Comparison of ENCODE assay signal across 10 mouse cellular contexts in the genomic region with DNA sequence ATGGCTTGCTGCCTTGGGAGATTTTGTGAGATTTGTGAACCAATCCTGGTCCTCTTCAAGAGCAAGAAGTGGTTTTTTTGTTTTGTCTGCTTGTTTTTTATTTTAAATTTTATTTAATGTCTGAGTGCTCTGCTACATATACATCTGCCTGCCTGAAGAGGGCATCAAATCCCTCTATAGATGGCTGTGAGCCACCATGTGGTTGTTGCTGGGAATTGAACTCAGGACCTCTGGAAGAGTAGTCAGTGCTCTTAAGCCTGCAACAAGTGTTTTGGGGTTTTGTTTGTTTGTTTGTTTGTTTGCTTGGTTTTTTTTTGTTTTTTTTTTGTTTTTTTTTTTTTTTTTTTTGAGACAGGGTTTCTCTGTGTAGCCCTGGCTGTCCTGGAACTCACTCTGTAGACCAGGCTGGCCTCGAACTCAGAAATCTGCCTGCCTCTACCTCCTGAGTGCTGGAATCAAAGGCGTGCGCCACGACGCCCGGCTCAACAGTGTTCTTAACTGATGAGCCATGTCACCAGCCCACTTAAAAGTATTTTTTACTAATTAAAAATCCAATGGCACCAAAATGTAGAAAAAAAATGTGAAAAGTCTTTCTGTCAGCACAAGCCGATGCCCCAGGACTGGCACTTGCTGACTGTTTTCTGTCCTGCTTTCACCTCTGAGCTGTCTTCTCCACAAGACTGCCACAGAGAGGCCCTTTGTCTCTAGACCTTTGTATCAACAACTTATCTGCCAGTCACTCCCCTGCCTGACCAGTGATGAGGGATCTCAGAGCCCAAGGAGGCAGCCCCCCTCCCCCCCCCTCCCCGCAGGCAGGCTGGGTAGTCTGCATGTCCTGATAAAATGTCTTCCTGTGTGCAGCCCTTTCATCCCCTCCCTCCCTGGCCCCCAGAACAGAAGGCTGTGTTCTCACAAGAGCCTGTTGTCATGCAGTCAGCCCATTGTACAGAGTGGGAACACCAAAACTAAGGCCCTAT. TPM values are rescaled to one million over a fixed set of nuclear protein-coding genes. Genes with fewer than 3 reads are reported as not detected.
DNase-seq lines count a peak whose midpoint lies in the region; ATAC-seq and TF ChIP-seq lines count a peak whose summit lies in the region.
"Had no signal": no experiment of that assay in that cellular context is flagged by ENCODE, and none has a peak within 500 bp of the region (broad histone marks: within the 10 kb centered on the region; RNA-seq: fewer than 3 reads in every experiment).

No protein-coding gene starts in this region.

- 21% methylated on average over 8 of the region's 8 CpGs for WGBS in liver, embryonic 14.5 days (ENCODE audit: insufficient replicate concordance)
- WGBS in stomach, embryonic 15.5 days, result 82% methylated on average over 8 of the region's 8 CpGs

- ATAC-seq in megakaryocyte, adult 5-6 weeks (ENCODE audit: poor library complexity, severe bottlenecking), result no peak
- ATAC-seq in liver, embryonic 14.5 days (ENCODE audit: insufficient read depth), result peak; percentile 87
- ATAC-seq in stomach, embryonic 15.5 days (ENCODE audit: insufficient read depth, low FRiP score, low read depth), result peak; percentile 27; the same call in 1 of the 2 replicates

- peaks cover 65% of the 10 kb centered on the region for H3K27me3 ChIP-seq in megakaryocyte, embryonic 14.5 days (replicated peaks)
- peaks cover 20% of the 10 kb centered on the region for H3K27me3 ChIP-seq in liver, embryonic 14.5 days (ENCODE audit: control insufficient read depth, insufficient read depth, low read length)
- peaks cover 27% of the 10 kb centered on the region for H3K27me3 ChIP-seq in stomach, embryonic 15.5 days (replicated peaks)

- H3K4me3 ChIP-seq in megakaryocyte, embryonic 14.5 days (replicated peaks), result peak overlapping the region; percentile 60
- H3K4me3 ChIP-seq in liver, embryonic 14.5 days (ENCODE audit: insufficient read depth in 1 of 2, low read depth in 2 of 2, low read length in 2 of 2), result no peak overlapping the region
- H3K4me3 ChIP-seq in stomach, embryonic 15.5 days (replicated peaks), result no peak overlapping the region
- H3K4me3 ChIP-seq: myocyte had no signal

- peak; percentile 22 for DNase-seq in adipocyte (ENCODE audit: low spot score)
- DNase-seq in liver, embryonic 14.5 days (ENCODE audit: low read depth in 3 of 3, low spot score in 3 of 3), result peak in 2 of 3 experiments; percentile 40 to 43
- no peak for DNase-seq in layer of hippocampus, adult 9-11 months
- DNase-seq in adrenal gland, postnatal 36 days, result no peak
- no peak for DNase-seq in left cerebral cortex, postnatal 36 days (ENCODE audit: low spot score in 2 of 2)

- H3K4me1 ChIP-seq in megakaryocyte, embryonic 14.5 days, result peaks cover 58% of the 10 kb centered on the region
- H3K4me1 ChIP-seq in liver, embryonic 14.5 days (replicated peaks; ENCODE audit: control insufficient read depth in 2 of 2, insufficient read depth in 2 of 2, low read length in 1 of 2), result peaks cover 8 to 19% of the 10 kb centered on the region in 2 experiments; a peak in 3 of 4 replicates
- H3K4me1 ChIP-seq in stomach, embryonic 15.5 days, result peaks cover 9% of the 10 kb centered on the region; the same call in 1 of the 2 replicates

- H3K9me3 ChIP-seq in megakaryocyte, embryonic 14.5 days, result no peaks in the 10 kb centered on the region
- H3K9me3 ChIP-seq in liver, embryonic 14.5 days (ENCODE audit: control insufficient read depth, low read length), result no peaks in the 10 kb centered on the region
- H3K9me3 ChIP-seq in stomach, embryonic 15.5 days, result no peaks in the 10 kb centered on the region

- H3K27ac ChIP-seq in liver, embryonic 14.5 days, result no peak overlapping the region
- H3K27ac ChIP-seq in stomach, embryonic 15.5 days, result no peak overlapping the region

- peaks cover 19% of the 10 kb centered on the region for H3K36me3 ChIP-seq in megakaryocyte, embryonic 14.5 days (replicated peaks; ENCODE audit: low read length)
- H3K36me3 ChIP-seq in liver, embryonic 14.5 days (replicated peaks; ENCODE audit: control insufficient read depth, insufficient read depth, low read depth), result no peaks in the 10 kb centered on the region
- no peaks in the 10 kb centered on the region for H3K36me3 ChIP-seq in stomach, embryonic 15.5 days

- peak; percentile 53 for TF ChIP-seq EP300 in liver, embryonic 14.5 days (IDR thresholded peaks at IDR 0.05; ENCODE audit: low read depth)

- peak; percentile 60 for TF ChIP-seq CTCF in liver, embryonic 14.5 days (IDR thresholded peaks at IDR 0.05; ENCODE audit: low read depth)

- intact Hi-C loops in left cerebral cortex, postnatal 36 days (cut with DNase I), result no loop called here

- H3K4me2 ChIP-seq in liver, embryonic 14.5 days (ENCODE audit: low read depth), result peak overlapping the region; percentile 11; the same call in 1 of the 2 replicates
- no peak overlapping the region for H3K4me2 ChIP-seq in stomach, embryonic 15.5 days

- H3K9ac ChIP-seq in liver, embryonic 14.5 days (replicated peaks), result no peak overlapping the region
- no peak overlapping the region for H3K9ac ChIP-seq in stomach, embryonic 15.5 days

RNA-seq across cellular contexts. Expression of a gene that starts 5.0 kb away (rescaled TPM):
- polyA plus RNA-seq in megakaryocyte, embryonic 14.5 days (2012; ENCODE audit: insufficient read depth, low replicate concordance), result 123 and 178 TPM in 2 replicates
- total RNA-seq in megakaryocyte, adult 5-6 weeks (2015), result 0.89 and 1.0 TPM in 2 replicates
- total RNA-seq in megakaryocyte, adult 5-6 weeks (2017), result 0.37 and 1.2 TPM in 2 replicates
- 0.70 and 3.8 TPM in 2 replicates for polyA plus RNA-seq in liver, embryonic 14.5 days (2012; rRNA removed)
- polyA plus RNA-seq in liver, embryonic 14.5 days (2014; fragmentation: Nextera tagmentation; extraction: Ambion mirVana), result 0.29 and 0.42 TPM in 2 replicates
- 55.7 and 57.1 TPM in 2 replicates for polyA plus RNA-seq in stomach, embryonic 15.5 days (2015; fragmentation: Nextera tagmentation; extraction: Ambion mirVana)
- total RNA-seq in adrenal gland, postnatal 36 days (2021), result 1 to 10 TPM; 4.5 to 4.7 TPM
- 100 to 1,000 TPM; 399 to 458 TPM for total RNA-seq in left cerebral cortex, postnatal 36 days (2021)
- total RNA-seq: gastrocnemius, adult 18-20 months had no signal

RNA-seq across cellular contexts. Expression of a gene that starts 7.1 kb away (rescaled TPM):
- polyA plus RNA-seq in megakaryocyte, embryonic 14.5 days (2012; ENCODE audit: insufficient read depth, low replicate concordance), result 20.7 and 47.5 TPM in 2 replicates
- 15.2 and 19.6 TPM in 2 replicates for total RNA-seq in megakaryocyte, adult 5-6 weeks (2015)
- 24.9 and 27.3 TPM in 2 replicates for total RNA-seq in megakaryocyte, adult 5-6 weeks (2017)
- polyA plus RNA-seq in liver, embryonic 14.5 days (2012; rRNA removed), result 7.1 and 8.0 TPM in 2 replicates
- 10.5 and 12.6 TPM in 2 replicates for polyA plus RNA-seq in liver, embryonic 14.5 days (2014; fragmentation: Nextera tagmentation; extraction: Ambion mirVana)
- polyA plus RNA-seq in stomach, embryonic 15.5 days (2015; fragmentation: Nextera tagmentation; extraction: Ambion mirVana), result 24.9 and 28.1 TPM in 2 replicates
- 10 to 100 TPM; 21.7 to 32.6 TPM for total RNA-seq in adrenal gland, postnatal 36 days (2021)
- 10 to 100 TPM; 62.0 to 64.3 TPM for total RNA-seq in left cerebral cortex, postnatal 36 days (2021)

RNA-seq across cellular contexts. Expression of a gene that starts 9.3 kb away (rescaled TPM):
- polyA plus RNA-seq in megakaryocyte, embryonic 14.5 days (2012; ENCODE audit: insufficient read depth, low replicate concordance), result 1.1 TPM in 1 of 2 replicates, not detected in the other
- not detected in 2 replicates for total RNA-seq in megakaryocyte, adult 5-6 weeks (2015)
- not detected in 2 replicates for total RNA-seq in megakaryocyte, adult 5-6 weeks (2017)
- 0.03 TPM in 2 replicates for polyA plus RNA-seq in liver, embryonic 14.5 days (2012; rRNA removed)
- not detected in 2 replicates for polyA plus RNA-seq in liver, embryonic 14.5 days (2014; fragmentation: Nextera tagmentation; extraction: Ambion mirVana)
- not detected in 2 replicates for polyA plus RNA-seq in stomach, embryonic 15.5 days (2015; fragmentation: Nextera tagmentation; extraction: Ambion mirVana)
- not detected for total RNA-seq in adrenal gland, postnatal 36 days (2021)
- total RNA-seq in left cerebral cortex, postnatal 36 days (2021), result under 1 TPM in 1 of 2 experiments, not detected in 1; 0.14 TPM
- total RNA-seq: gastrocnemius, adult 18-20 months had no signal

RNA-seq across cellular contexts. Expression of a gene that starts 42.7 kb away (rescaled TPM):
- polyA plus RNA-seq in megakaryocyte, embryonic 14.5 days (2012; ENCODE audit: insufficient read depth, low replicate concordance), result 41.1 and 108 TPM in 2 replicates
- total RNA-seq in megakaryocyte, adult 5-6 weeks (2015), result 68.3 and 86.8 TPM in 2 replicates
- total RNA-seq in megakaryocyte, adult 5-6 weeks (2017), result 187 and 329 TPM in 2 replicates
- 37.8 and 45.6 TPM in 2 replicates for polyA plus RNA-seq in liver, embryonic 14.5 days (2012; rRNA removed)
- polyA plus RNA-seq in liver, embryonic 14.5 days (2014; fragmentation: Nextera tagmentation; extraction: Ambion mirVana), result 44.0 and 53.1 TPM in 2 replicates
- polyA plus RNA-seq in stomach, embryonic 15.5 days (2015; fragmentation: Nextera tagmentation; extraction: Ambion mirVana), result 159 and 182 TPM in 2 replicates
- 100 to 1,000 TPM; 213 to 255 TPM for total RNA-seq in adrenal gland, postnatal 36 days (2021)
- 100 to 1,000 TPM; 543 to 593 TPM for total RNA-seq in left cerebral cortex, postnatal 36 days (2021)

Comparison
In these comparisons a context has a peak if more than half of its experiments do, and no peak if none do; other contexts are left out.
1. DNase-seq: peak in adipocyte (single experiment) and liver, embryonic 14.5 days (2 of 3); none in layer of hippocampus, adult 9-11 months (single experiment), adrenal gland, postnatal 36 days (0 of 2) and left cerebral cortex, postnatal 36 days (0 of 2).
2. RNA of a gene that starts 5.0 kb away (total RNA-seq): 399 to 458 TPM in left cerebral cortex, postnatal 36 days; 4.5 to 4.7 TPM in adrenal gland, postnatal 36 days and 0.37 to 1.2 TPM in megakaryocyte, adult 5-6 weeks; every median in the first group is over 10 times any median in the second.